Mouse (Mus musculus) myocyte (in vitro differentiated cells): ENCODE data around the gene Vpreb3.

ENCODE experiments used
- E2F4 ChIP-seq: IDR thresholded peaks from one replicate; pipeline ENCODE4 v1.6.1; 2011; ENCODE audit warnings: mild to moderate bottlenecking, control low read depth, moderate library complexity; ENCODE audit not compliant: insufficient read depth
- MYOD1 ChIP-seq, 3 experiments: IDR thresholded peaks; one replicate each; pipeline ENCODE4 v1.6.1; 2011; ENCODE audit warnings: control low read depth in 2 of 3, low read depth in 2 of 3, mild to moderate bottlenecking in 2 of 3, moderate library complexity in 1 of 3; ENCODE audit not compliant: insufficient read length in 2 of 3, control insufficient read depth in 1 of 3
- MYOG ChIP-seq, 3 experiments: IDR thresholded peaks; one replicate each; pipeline ENCODE4 v1.6.1; 2011; ENCODE audit warnings: control low read depth in 2 of 3, low read depth in 2 of 3, mild to moderate bottlenecking in 2 of 3; ENCODE audit not compliant: insufficient read length in 2 of 3, control insufficient read depth in 1 of 3, insufficient read depth in 1 of 3
- POLR2A ChIP-seq: IDR thresholded peaks from one replicate; pipeline ENCODE4 v1.6.1; 2011; ENCODE audit warnings: low read depth, mild to moderate bottlenecking, control low read depth, moderate library complexity; ENCODE audit not compliant: insufficient read length
- POLR2AphosphoS2 ChIP-seq: IDR thresholded peaks from one replicate; pipeline ENCODE4 v1.6.1; 2011; ENCODE audit warnings: low read depth, control low read depth; ENCODE audit not compliant: insufficient read length
- REST ChIP-seq: IDR thresholded peaks from one replicate; pipeline ENCODE4 v1.6.1; 2011; ENCODE audit warnings: mild to moderate bottlenecking, control low read depth, moderate library complexity; ENCODE audit not compliant: insufficient read depth, insufficient read length

DNA sequence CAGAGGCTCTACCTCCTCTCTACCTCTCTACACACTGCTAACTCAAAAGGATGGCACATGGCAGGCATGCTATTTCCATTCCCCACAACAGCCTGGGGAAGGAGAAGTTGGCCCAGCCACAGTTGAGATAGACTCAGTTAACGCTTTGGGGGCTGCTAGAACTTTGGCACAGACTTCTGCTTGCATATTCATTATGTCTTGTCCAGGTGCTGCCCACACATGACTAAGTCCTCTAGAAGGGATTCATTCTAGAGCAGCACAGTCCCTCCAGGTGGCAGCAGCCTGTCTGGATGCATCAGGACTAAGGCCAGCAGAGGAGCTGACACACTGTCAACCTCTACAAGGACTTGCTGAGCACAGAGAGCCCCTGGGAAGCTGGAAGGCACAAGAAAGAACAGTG lies 46.6 kb upstream of the Vpreb3 start:
- TF ChIP-seq POLR2A (no peak), MYOD1 (IDR thresholded peaks at IDR 0.05; ENCODE audit: control insufficient read depth in 1 of 3, insufficient read length in 2 of 3, low read depth in 2 of 3) (no peak), MYOG (IDR thresholded peaks at IDR 0.05; ENCODE audit: control insufficient read depth in 1 of 3, insufficient read depth in 1 of 3, insufficient read length in 2 of 3, low read depth in 2 of 3) (no peak), POLR2AphosphoS2 (no peak), REST (no peak), E2F4 (no peak)
